Mouse (Mus musculus) gastrocnemius, postnatal 4 days (tissue): Measurements from ENCODE around the gene Efna5. TPM values are rescaled to one million over a fixed set of nuclear protein-coding genes. Genes with fewer than 3 reads are reported as not detected.

Experiments used
- DNase-seq, 2 experiments: peaks; one replicate each; pipeline ENCODE4 v3.0.0; 2021 to 2022; ENCODE audit warnings: low spot score in 2 of 2, mixed read lengths in 2 of 2
- total RNA-seq, 2 experiments: library from RNA; stranded (reverse); gene quantifications; 2 replicates each; pipeline ENCODE4 v1.2.3; 2021

The Efna5 gene
- total RNA-seq, 2 experiments from 2014 or later = 6.2 to 8.4 TPM

DNA sequence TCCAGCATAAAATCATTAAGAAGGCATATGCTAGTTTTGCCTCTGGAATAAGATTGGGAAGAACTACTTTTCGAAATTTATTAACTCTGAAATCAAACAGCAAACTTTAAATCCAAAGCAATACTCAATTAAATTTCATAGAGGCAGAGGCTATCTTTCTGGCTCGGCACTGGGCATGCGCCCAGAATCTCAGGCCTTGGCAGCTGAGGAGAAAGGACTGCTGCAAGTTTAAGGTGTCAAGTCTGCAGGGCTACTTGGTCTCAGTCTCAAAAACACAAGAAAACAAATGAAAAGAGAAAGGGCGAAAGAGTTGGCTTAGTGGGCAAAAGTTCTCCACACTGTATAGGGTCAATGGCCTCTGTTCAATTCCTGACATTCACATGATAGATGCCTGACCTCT lies 258.6 kb downstream of the Efna5 start:
- DNase-seq = no peak

DNA sequence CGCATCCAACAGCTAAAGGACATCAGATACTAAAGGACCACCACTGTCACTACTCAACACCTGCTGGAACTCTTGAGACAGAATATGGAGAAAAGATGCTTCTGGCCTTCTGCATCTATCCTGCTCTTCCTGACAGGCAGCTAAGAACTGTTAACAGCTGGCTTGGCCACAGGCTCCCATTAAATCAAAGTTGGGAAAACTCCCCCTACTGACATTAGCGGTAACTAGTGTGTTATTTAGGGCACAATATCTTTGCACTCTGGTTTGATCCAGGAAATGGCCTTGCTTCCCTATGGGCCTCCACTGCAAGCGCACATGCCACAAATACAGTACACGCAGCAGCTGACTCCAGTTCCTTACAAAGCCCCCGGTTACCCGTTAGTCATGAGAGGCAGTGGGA lies 266.0 kb downstream of the Efna5 start:
- no peak for DNase-seq

DNA sequence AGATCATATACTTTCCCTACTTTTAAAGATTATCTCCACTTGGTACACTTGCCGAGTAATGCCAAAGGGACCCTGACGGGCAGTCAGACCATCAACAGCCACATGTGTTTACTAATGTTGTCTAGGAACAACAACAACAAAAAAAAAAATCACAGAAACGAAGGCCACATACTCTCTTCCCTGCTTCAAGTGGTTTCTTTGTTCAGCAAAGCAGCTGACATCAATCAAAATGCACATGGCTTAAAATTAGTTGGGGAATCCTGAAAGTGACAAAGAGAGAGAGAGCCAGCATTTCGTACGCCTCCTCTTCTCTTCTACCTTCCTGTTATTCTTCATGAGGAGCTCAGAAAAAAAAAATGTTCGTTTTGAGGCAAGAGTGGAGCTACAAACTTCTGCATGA lies 266.4 kb downstream of the Efna5 start:
- DNase-seq = no peak

DNA sequence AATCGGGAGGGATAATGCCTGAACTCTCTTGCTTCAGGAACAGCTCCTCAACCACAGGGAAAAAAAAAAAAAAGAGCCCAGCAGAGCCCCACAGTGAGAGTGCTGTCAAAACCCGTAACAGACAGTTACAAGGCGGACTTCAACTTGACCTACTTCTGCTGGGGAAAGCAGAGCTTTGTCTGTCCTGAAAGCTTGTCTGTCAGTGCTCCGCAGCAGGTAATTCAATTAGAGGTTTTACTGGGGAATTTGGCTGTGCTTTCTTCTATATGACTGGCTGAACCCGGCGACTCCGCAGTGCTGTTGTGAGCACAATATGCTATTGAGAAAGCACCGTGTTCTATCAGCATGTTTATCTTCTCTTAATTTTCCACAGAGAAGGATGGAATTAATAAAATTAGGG lies 266.9 kb downstream of the Efna5 start:
- no peak for DNase-seq

DNA sequence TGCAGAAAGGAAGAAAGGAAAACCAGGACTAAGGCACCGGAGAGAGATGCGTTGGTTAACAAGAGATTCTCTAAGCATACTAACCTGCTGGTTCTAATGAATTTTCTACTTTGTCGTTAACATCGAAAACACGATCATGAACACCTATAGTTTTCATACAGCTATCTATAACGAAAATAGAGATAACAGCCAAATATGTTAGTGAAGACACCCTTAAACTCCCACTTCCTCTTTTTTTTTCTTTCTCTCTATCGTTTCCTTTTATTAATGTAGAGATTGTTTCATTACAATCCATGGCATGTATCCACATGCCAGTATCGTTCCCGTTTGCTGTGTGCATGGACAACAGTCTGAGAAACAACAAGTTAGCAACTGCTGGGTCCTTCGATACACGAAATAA lies 267.9 kb downstream of the Efna5 start:
- no peak for DNase-seq

DNA sequence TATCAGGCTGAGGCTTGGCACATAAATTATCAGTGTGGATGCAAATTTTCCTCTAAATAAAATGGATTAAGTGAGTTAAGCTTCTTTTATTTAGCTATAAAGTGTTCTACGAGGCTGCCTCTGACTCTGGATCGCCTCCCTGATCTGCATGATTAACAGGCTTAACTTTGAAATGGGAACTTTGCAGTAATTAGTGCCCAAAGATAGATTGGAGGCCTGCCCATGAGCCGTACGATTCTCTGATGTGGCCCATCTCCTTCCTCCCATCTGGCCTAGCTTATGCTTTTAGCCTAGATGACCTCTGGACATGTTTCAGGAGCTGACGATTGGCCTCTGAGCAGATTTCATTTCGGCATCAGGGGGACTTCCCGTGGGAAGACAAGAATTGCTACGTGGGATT lies 273.0 kb downstream of the Efna5 start:
- DNase-seq = no peak

DNA sequence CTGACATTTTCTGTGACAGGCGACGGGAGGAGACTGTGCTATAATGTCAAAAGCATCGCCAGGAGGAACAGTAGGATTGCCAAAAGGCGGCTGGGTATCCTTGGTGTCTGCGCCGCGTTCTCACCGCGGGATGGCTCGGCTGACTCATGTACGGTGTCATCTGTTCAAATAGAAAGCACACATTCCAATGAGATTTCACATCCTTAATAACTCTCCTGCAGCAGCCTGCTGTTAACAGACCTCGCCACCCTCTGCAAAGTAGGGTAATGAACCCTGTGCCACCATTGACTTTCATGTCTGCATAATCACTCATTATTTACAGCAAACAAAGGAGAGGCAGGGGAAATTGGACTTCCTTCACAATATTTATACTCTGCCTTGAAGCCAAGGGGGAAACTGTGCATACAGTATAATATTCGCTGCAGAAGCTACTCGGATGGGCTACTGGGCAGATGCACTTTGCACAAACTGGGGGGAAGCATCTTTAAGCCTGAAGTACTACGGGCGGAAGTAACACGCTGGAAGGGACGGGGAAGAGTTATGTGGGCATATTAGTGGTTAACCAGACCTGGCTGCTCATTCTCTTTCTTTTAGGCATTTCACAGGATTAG lies 273.7 kb downstream of the Efna5 start:
- DNase-seq = no peak

DNA sequence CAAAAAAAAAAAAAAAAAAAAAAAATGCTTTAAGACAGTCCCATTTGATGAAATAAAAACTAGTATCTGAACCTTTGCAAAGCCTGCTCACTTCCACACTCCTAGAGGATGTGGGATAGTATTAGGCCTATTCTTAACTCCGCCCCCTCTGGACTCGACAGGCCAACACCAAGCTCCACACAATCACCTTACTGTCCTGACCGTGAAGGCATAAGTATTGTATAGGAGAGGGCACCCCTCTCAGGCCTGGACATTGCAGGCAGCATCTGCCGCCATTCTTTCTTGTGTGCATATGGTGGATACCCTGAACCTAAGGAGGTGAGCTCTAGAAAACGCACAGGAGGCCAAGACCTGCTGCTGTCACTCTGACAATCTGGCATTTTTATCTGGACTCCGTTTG lies 274.4 kb downstream of the Efna5 start:
- no peak for DNase-seq

DNA sequence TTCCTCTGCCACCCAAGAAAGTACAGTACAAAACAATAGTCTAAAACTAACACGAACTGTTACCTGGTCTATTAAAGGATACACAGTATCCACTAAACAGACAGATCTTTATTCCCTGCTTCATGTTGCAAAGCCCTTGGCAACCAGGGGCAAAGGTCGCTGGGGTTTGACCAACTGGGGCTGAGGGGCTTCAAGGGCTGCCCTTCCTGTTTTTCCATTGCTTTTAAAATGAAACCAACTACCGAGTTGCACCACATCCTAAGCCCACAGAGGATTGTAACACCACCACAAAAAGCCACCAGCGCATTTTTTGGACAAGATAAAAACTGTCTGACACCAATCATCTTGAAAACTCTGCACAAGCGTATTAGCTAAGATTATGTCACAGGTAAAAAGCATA lies 276.8 kb downstream of the Efna5 start:
- no peak for DNase-seq

DNA sequence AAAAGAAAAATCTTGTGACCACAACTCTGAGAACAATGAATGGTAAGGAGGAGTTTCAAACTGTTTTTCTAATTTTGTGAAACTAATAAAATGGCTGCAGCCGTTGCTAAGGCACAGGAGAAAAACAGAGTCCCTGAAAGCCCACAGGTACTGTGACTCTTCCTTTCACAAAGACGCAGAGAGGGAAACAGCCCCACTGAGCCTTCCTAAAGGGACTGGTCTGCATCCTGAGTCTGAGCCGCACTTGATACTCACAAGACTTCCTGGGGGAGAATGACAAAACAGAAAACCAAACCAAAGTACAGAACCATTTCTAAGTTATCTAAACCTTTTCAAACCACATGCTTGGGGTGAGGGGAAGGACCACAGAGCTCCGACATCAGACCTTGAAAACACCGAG lies 277.5 kb downstream of the Efna5 start:
- no peak for DNase-seq

DNA sequence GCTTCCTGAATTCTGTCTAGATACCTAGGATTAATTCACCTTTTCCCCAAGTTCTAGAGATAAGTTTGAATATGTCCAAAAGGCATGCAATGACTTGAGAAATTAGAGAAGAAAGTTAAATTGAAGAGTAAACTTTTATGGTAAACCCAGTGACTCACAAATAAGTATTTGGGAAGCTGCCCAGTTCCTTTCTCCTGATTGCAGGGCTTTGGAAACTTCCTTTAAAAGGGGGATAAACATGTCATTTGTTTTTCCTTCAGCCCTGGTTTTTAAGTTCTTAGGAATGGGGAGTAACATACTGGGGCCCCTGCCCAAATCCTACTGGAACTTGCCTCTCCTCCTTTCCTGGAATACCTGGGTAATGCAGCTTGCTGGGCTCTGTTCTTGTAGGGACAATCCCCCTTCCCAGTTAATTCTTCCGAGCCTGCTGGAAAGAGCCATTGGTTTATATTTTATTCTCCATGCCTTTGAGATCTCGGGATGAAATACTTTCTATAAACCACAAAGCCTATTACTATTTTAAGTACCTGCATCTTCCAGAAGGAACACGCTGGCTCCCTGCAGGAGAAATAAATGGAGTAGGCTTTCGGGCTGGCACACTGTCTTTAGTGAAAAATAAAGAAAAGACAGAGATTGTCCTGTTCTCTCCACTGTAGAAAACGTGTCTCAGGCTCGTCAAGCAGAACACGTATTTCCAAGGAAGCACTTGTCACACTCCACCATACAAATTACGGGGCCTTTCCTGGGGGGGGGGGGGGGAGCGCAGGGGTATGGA lies 282.2 kb downstream of the Efna5 start:
- no peak for DNase-seq

DNA sequence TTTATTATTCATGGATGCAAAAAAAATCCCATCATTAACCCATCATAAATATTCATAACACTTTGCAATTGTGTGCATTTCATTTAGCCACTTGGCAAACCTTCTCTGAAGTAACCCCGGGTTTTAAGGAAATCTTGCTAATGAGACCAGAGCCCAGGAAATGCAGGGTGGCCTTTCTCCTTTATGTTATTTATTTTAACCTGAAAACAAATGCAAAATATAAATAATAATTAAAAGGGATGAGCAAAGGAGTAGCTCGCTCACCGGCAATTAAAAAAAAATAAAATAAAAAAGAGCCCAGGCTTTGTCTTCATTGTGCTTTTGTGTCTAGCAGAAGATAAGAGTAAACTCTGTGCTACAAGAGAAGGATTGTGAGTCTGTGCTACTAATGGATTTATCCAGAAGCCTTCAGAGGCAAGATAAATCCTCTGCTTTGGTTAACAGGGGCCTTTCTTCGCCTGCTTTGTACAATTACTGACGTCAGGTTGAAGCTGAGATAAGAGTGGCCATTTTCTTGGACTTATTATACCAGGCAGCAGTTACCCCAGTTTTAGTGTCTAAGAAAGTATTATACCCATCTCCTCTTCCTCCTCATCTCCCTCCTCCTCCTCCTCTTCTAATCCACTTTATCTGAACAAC lies 288.6 kb downstream of the Efna5 start:
- DNase-seq = no peak

DNA sequence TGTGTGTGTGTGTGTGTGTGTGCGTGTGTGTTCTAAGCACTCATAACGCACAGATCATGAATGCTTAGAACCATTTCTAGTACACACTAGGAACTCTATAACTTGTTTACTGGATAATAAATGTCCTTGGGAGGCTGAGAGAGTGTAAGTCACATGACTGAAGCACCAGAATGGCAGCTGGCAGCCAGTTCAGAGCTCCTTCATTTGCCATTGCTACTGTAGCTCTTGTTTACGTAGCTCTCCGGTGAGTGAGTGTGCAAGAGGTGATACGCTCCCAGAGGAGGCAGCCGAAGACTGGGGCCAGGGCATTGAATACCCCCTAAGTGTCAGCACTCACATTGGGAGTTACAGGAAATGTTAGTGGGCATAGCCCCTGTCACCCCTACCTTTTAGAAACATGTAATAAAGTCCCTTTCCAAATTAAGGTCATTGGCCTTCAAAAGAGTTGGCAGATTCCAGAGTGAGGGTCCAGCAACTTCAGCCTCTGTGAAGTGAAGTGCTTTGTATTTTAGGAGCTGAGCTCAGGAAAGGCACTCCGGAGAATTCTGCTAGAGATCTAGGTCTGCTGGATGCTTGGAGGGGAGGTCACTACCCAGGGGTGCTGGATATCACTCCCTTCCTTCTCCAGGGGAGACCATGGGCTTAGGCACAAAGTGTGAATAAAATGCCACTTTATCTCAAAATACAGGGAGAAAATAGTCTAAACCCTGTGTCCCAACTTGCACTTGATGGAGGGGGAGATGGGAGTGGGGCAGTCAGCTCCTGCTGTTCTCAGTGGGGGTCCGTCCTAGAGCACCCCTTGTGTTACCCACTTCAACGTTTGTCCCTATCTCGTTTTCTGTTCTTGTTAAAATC lies 289.3 kb downstream of the Efna5 start:
- DNase-seq = no peak

DNA sequence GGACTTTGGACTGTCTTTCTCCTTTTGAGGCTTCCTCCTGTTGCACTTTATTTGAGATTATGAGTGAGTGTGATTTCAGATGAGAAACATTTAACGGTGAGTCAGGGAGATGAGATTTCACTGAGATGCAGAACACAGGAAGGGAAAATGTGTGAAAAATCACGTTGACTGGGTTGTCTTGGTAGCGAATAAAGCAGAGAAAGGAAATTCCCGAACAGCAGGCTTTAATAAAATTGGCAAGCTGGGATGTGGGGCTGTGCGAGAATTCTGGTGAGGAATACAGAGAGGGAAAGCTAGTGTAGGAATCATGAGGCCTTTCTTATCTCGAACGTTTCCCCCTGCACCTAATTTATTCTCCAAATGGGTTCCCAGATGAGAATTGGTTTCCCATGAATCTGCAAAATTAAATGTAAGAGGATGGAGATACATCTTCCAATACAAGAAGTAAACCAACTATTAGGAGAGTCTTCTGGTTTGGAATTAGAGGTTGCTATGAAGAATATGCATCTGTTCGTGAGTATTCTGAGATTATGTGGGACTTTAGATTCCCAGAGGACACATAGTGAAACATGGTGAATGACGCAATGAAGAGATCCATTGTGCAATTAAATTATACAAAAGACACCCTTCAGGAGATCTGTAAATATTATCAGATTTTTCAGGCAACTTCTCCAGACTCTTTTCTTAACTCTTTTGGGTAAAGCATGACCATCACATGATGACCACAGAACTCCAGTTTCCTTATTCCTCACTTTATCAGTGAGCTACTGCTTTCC lies 290.2 kb downstream of the Efna5 start:
- no peak for DNase-seq

DNA sequence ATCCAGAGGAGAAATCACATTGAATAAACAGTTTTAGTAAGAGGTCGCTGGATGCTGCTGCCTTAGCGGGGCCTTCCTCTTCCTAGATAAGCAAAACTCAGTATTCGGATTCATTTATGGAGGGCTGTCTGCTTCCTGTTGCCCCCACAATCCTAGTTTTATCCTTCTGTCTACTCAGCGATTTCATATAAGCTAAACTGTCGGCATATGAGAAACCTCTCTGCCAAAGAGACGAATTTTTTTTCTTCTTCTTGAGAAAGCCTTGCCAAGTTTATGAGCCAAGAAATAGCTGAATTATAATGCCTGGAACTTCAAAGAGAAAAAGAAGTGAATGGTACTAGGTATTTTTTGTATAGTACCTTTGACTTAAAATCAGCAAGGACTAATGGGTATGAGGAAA lies 301.0 kb downstream of the Efna5 start:
- no peak for DNase-seq

DNA sequence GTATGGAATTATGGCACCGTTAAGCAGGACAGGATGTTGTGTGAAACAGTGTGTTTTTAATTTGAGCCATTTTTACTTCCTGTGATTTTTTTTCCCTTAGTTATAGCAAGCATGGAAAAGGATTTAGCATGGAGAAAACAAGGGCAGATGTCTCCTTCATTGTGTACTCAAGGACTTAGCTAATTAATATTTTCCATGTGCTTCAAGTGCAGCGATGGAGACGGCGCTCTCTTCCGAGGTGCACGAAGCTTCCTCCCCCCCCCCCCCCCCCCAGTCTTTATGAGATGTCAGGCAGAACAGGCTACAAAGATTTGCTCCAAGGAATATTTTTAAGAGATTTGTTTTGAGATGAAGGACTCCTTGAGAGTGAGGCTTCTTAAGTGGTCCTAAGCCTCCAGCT lies 301.5 kb downstream of the Efna5 start:
- DNase-seq = no peak

DNA sequence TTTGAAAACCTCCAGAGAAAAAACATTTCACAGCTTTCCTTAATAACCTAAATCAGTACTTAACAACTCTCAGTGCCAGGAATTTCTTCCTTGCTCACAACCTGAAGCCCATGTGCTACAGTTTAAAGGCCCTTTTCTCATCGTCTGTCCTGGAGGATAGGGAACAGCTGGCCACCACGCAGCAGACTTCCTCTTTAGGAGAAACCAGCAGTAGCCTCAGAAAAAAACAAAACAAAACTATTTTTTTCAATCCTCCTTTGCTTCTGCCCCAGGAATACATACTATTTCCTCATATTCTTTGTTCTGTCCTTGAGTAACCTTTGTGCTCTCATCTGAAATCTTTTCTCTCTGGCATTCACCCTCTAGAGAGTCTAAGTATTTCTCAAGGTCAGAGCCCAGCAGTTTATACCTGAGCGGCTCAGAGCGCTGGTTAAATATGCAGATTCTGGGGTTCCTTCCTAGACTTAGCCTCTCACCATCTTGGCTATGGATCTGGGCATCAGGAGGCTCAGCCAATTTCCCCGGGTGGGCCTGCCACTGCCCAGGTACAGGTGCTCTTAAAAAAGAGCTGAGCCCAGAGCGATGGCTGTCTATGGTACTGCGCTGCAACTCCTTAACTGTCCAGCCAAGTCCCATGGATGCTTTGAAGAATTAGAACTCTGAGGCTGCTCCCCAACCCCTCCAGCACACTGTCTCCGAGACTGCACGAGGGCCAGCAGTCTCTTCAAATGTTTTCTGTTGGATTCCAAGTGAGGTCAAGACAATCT lies 306.4 kb downstream of the Efna5 start:
- DNase-seq = no peak

DNA sequence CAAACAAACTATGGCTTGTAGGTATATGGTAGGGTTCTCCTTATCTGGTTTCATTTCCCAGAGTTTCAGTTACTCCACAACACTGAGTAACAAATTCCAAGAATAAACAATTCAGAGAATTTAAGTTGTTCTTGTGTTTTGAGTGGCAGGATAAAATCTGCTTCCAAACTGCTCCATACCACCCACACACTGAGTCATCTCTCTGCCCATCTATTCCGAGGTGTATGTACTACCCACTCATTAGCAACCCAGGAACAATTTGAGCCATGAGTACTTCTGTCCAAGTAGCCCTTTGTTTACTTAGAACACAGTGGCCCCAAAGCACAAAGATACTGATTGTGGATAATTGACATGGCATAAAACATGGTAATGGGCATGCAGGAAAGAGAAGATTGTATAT lies 311.0 kb downstream of the Efna5 start:
- no peak for DNase-seq

DNA sequence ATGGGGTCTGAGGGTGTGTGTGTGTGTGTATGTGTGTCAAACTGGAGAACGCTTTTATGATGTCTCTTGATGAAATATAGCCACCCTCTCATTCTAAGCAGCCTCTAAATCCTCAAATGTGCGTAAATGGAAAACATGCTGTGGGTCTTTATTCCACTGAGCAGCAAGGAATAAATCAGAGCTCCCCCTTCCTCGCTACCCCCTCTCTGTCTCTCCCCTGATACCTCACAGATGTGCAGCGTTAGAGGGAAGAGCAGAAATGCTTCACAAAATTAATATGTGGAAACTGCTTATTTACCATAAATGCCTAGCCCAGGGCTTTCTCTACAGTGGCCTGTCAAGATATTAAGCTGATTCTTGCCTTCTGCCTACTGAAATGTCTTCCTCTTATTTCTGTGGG lies 313.1 kb downstream of the Efna5 start:
- DNase-seq = no peak

DNA sequence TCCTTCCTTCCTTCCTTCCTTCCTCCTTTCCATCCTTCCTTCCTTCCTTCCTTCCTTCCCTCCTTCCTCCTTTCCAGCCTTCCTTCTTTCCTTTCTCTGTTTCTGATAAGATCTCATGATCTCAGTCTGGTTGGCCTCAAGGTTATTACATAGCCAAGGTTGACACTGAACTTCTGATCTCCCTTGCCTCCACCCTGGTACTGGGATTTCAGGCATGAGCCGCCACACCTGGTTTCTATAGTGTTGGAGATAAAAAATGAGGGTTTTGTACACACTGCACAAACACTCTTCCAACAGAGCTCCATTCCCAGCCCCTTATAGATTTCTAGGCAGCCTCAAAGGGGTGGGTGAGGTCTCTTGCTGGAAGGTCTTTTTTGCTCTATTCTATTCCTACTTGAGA lies 315.5 kb downstream of the Efna5 start:
- no peak for DNase-seq
